25 mouse cellular contexts compared by ENCODE assay signal in the genomic region with DNA sequence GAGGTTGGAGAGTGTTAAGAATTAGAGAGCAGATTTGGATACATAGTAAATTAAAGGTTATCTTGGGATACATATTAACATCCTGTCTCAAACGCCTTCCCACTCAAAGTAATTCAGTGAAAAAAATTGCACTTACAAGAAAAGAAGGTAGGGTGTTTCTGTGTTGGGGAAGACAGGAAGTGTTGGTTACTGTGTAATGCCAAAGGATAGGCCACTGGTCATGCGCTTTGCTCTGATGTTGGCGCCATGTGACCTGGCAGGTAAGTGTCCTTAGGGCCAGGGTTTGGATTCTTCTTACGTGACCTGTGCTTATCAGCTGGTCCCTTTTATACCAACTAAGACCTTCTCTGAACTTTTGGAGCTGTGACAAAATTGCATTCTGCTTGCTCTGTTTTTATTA. TPM values are rescaled to one million over a fixed set of nuclear protein-coding genes. Genes with fewer than 3 reads are reported as not detected.
"Had no signal": no experiment of that assay in that cellular context is flagged by ENCODE, and none has a peak within 500 bp of the region (broad histone marks: within the 10 kb centered on the region; RNA-seq: fewer than 3 reads in every experiment).

No protein-coding gene starts in this region.

- H3K9me3 ChIP-seq: hindbrain, embryonic 10.5 days; hindbrain, embryonic 12.5 days; limb, embryonic 13.5 days; limb, embryonic 15.5 days; liver, embryonic 13.5 days; liver, embryonic 15.5 days had no signal

- H3K4me2 ChIP-seq: heart, embryonic 11.5 days; hindbrain, embryonic 12.5 days; hindbrain, embryonic 14.5 days; limb, embryonic 13.5 days; limb, embryonic 15.5 days; liver, embryonic 11.5 days; liver, embryonic 13.5 days; liver, embryonic 15.5 days had no signal

- H3K4me1 ChIP-seq: hindbrain, embryonic 10.5 days; hindbrain, embryonic 12.5 days; limb, embryonic 13.5 days; limb, embryonic 15.5 days; liver, embryonic 13.5 days; liver, embryonic 15.5 days had no signal

- H3K4me3 ChIP-seq: gastrocnemius, adult 2 months; heart, adult 2 months; hindbrain, embryonic 10.5 days; hindbrain, embryonic 12.5 days; limb, embryonic 13.5 days; limb, embryonic 15.5 days; liver, embryonic 13.5 days; liver, embryonic 15.5 days had no signal

- ATAC-seq: hindbrain, embryonic 16.5 days; intestine, embryonic 16.5 days had no signal

- DNase-seq: gastrocnemius, adult 2 months; gastrocnemius, postnatal 10 days; gastrocnemius, postnatal 25 days; heart, adult 2 months; heart, postnatal 10 days; heart, postnatal 4 days; kidney, adult 11 months; kidney, postnatal 14 days; layer of hippocampus, adult 9-11 months; layer of hippocampus, postnatal 36 days; left cerebral cortex, postnatal 4 days; liver, embryonic 13.5 days; lung, adult 18-20 months had no signal

- H3K27ac ChIP-seq: gastrocnemius, adult 2 months; heart, adult 2 months; hindbrain, embryonic 10.5 days; hindbrain, embryonic 12.5 days; hindbrain, embryonic 14.5 days; kidney, postnatal 0 days; limb, embryonic 13.5 days; limb, embryonic 15.5 days; liver, embryonic 13.5 days; liver, embryonic 15.5 days had no signal

- H3K9ac ChIP-seq: hindbrain, embryonic 12.5 days; hindbrain, embryonic 14.5 days; limb, embryonic 13.5 days; limb, embryonic 15.5 days; liver, embryonic 13.5 days; liver, embryonic 15.5 days had no signal

- H3K27me3 ChIP-seq: hindbrain, embryonic 12.5 days; limb, embryonic 13.5 days; limb, embryonic 15.5 days; liver, embryonic 13.5 days; liver, embryonic 15.5 days had no signal

RNA-seq across cellular contexts. Expression of gene Tlr9, which starts 40.3 kb away (rescaled TPM):
- polyA plus RNA-seq: heart, embryonic 11.5 days; hindbrain, embryonic 10.5 days; limb, embryonic 11.5 days; liver, embryonic 11.5 days had no signal
